Mouse (Mus musculus): ENCODE data around the gene L3mbtl3. TPM values are rescaled to one million over a fixed set of nuclear protein-coding genes. Genes with fewer than 3 reads are reported as not detected.

L3mbtl3 gene
- polyA plus RNA-seq, 1 experiment from 2014 or later = 19.0 TPM

GRCm38 (mm10) chr10:26351129-26351738 is 24.5 kb downstream of the L3mbtl3 start:
- H3K9ac ChIP-seq (ENCODE audit: low read depth, low read length) = no peak overlapping the region
- WGBS = 86% methylated on average over 7 of the region's 7 CpGs
- no peak for DNase-seq (ENCODE audit: low spot score)
- H3K9me3 ChIP-seq (ENCODE audit: control insufficient read depth, low read length) = no peaks in the 10 kb centered on the region
- H3K4me1 ChIP-seq (replicated peaks; ENCODE audit: control insufficient read depth, insufficient read depth, low read length) = no peaks in the 10 kb centered on the region
- no peaks in the 10 kb centered on the region for H3K27me3 ChIP-seq (ENCODE audit: control insufficient read depth, insufficient read depth, low read length)
- H3K27ac ChIP-seq (ENCODE audit: low read depth, low read length) = no peak overlapping the region
- no peak for ATAC-seq (ENCODE audit: low FRiP score)
- H3K36me3 ChIP-seq (ENCODE audit: control insufficient read depth, insufficient read depth, low read length) = peaks cover 2% of the 10 kb centered on the region; the same call in 1 of the 2 replicates
- no peak overlapping the region for H3K4me3 ChIP-seq (ENCODE audit: low read depth, low read length)
- no peak overlapping the region for H3K4me2 ChIP-seq (replicated peaks; ENCODE audit: low read depth, low read length)

GRCm38 (mm10) chr10:26350153-26350552 is 25.6 kb downstream of the L3mbtl3 start:
- H3K36me3 ChIP-seq (ENCODE audit: control insufficient read depth, insufficient read depth, low read length) = peaks cover 2% of the 10 kb centered on the region; the same call in 1 of the 2 replicates
- no peaks in the 10 kb centered on the region for H3K27me3 ChIP-seq (ENCODE audit: control insufficient read depth, insufficient read depth, low read length)
- H3K4me1 ChIP-seq (replicated peaks; ENCODE audit: control insufficient read depth, insufficient read depth, low read length) = no peaks in the 10 kb centered on the region
- no peak for DNase-seq (ENCODE audit: low spot score)
- H3K4me2 ChIP-seq (replicated peaks; ENCODE audit: low read depth, low read length) = no peak overlapping the region
- H3K9me3 ChIP-seq (ENCODE audit: control insufficient read depth, low read length) = no peaks in the 10 kb centered on the region
- no peak for ATAC-seq (ENCODE audit: low FRiP score)
- no peak overlapping the region for H3K27ac ChIP-seq (ENCODE audit: low read depth, low read length)
- WGBS = 70% methylated on average over 1 of the region's 1 CpGs
- H3K9ac ChIP-seq (ENCODE audit: low read depth, low read length) = no peak overlapping the region
- no peak overlapping the region for H3K4me3 ChIP-seq (ENCODE audit: low read depth, low read length)

- no peak overlapping the region for H3K4me2 ChIP-seq (replicated peaks; ENCODE audit: low read depth, low read length)
- no peaks in the 10 kb centered on the region for H3K27me3 ChIP-seq (ENCODE audit: control insufficient read depth, insufficient read depth, low read length)
- peaks cover 2% of the 10 kb centered on the region; the same call in 1 of the 2 replicates for H3K36me3 ChIP-seq (ENCODE audit: control insufficient read depth, insufficient read depth, low read length)
- no peak overlapping the region for H3K27ac ChIP-seq (ENCODE audit: low read depth, low read length)
- DNase-seq (ENCODE audit: low spot score) (no peak), ATAC-seq (ENCODE audit: low FRiP score) (no peak)
- 39% methylated on average over 7 of the region's 7 CpGs for WGBS
- no peaks in the 10 kb centered on the region for H3K4me1 ChIP-seq (replicated peaks; ENCODE audit: control insufficient read depth, insufficient read depth, low read length)
- no peak overlapping the region for H3K9ac ChIP-seq (ENCODE audit: low read depth, low read length)
- H3K4me3 ChIP-seq (ENCODE audit: low read depth, low read length) = no peak overlapping the region
- no peaks in the 10 kb centered on the region for H3K9me3 ChIP-seq (ENCODE audit: control insufficient read depth, low read length)
These were observed 28.2 kb downstream of the L3mbtl3 start for GRCm38 (mm10) chr10:26347614-26348013.

- no peak overlapping the region for H3K27ac ChIP-seq (ENCODE audit: low read depth, low read length)
- ATAC-seq (ENCODE audit: low FRiP score) (no peak), DNase-seq (ENCODE audit: low spot score) (no peak)
- no peaks in the 10 kb centered on the region for H3K27me3 ChIP-seq (ENCODE audit: control insufficient read depth, insufficient read depth, low read length)
- H3K4me2 ChIP-seq (replicated peaks; ENCODE audit: low read depth, low read length) = no peak overlapping the region
- no peak overlapping the region for H3K9ac ChIP-seq (ENCODE audit: low read depth, low read length)
- H3K36me3 ChIP-seq (ENCODE audit: control insufficient read depth, insufficient read depth, low read length) = 0 out of 2 replicates have a peak, but pooled peaks cover 2% of the 10 kb centered on the region
- H3K4me3 ChIP-seq (ENCODE audit: low read depth, low read length) = no peak overlapping the region
- WGBS = 91% methylated on average over 1 of the region's 1 CpGs
- H3K4me1 ChIP-seq (replicated peaks; ENCODE audit: control insufficient read depth, insufficient read depth, low read length) = no peaks in the 10 kb centered on the region
- H3K9me3 ChIP-seq (ENCODE audit: control insufficient read depth, low read length) = no peaks in the 10 kb centered on the region
These were observed 29.9 kb downstream of the L3mbtl3 start for GRCm38 (mm10) chr10:26345879-26346278.

- no peaks in the 10 kb centered on the region for H3K27me3 ChIP-seq (ENCODE audit: control insufficient read depth, insufficient read depth, low read length)
- 84% methylated on average over 23 of the region's 23 CpGs for WGBS
- ATAC-seq (ENCODE audit: low FRiP score) (0 out of 2 replicates have a peak, but pooled peaks have one; percentile 19), DNase-seq (ENCODE audit: low spot score) (no peak)
- H3K4me2 ChIP-seq (replicated peaks; ENCODE audit: low read depth, low read length) = no peak overlapping the region
- no peak overlapping the region for H3K4me3 ChIP-seq (ENCODE audit: low read depth, low read length)
- no peak overlapping the region for H3K27ac ChIP-seq (ENCODE audit: low read depth, low read length)
- no peaks in the 10 kb centered on the region for H3K4me1 ChIP-seq (replicated peaks; ENCODE audit: control insufficient read depth, insufficient read depth, low read length)
- no peaks in the 10 kb centered on the region for H3K9me3 ChIP-seq (ENCODE audit: control insufficient read depth, low read length)
- no peak overlapping the region for H3K9ac ChIP-seq (ENCODE audit: low read depth, low read length)
- H3K36me3 ChIP-seq (ENCODE audit: control insufficient read depth, insufficient read depth, low read length) = peaks cover 11% of the 10 kb centered on the region; the same call in 1 of the 2 replicates
These were observed 37.8 kb downstream of the L3mbtl3 start for GRCm38 (mm10) chr10:26337896-26338503.

GRCm38 (mm10) chr10:26333966-26334365 is 41.8 kb downstream of the L3mbtl3 start:
- H3K9me3 ChIP-seq (ENCODE audit: control insufficient read depth, low read length) = no peaks in the 10 kb centered on the region
- no peaks in the 10 kb centered on the region for H3K4me1 ChIP-seq (replicated peaks; ENCODE audit: control insufficient read depth, insufficient read depth, low read length)
- ATAC-seq (ENCODE audit: low FRiP score) (no peak), DNase-seq (ENCODE audit: low spot score) (no peak)
- WGBS = 44% methylated on average over 5 of the region's 5 CpGs
- H3K27me3 ChIP-seq (ENCODE audit: control insufficient read depth, insufficient read depth, low read length) = no peaks in the 10 kb centered on the region
- H3K27ac ChIP-seq (ENCODE audit: low read depth, low read length) = no peak overlapping the region
- H3K36me3 ChIP-seq (ENCODE audit: control insufficient read depth, insufficient read depth, low read length) = peaks cover 6% of the 10 kb centered on the region; the same call in 1 of the 2 replicates
- H3K9ac ChIP-seq (ENCODE audit: low read depth, low read length) = no peak overlapping the region
- no peak overlapping the region for H3K4me2 ChIP-seq (replicated peaks; ENCODE audit: low read depth, low read length)
- H3K4me3 ChIP-seq (ENCODE audit: low read depth, low read length) = no peak overlapping the region

- Histone ChIP-seq H3K4me1 (replicated peaks; ENCODE audit: control insufficient read depth, insufficient read depth, low read length) (no peaks in the 10 kb centered on the region), H3K4me2 (replicated peaks; ENCODE audit: low read depth, low read length) (no peak overlapping the region), H3K9me3 (ENCODE audit: control insufficient read depth, low read length) (no peaks in the 10 kb centered on the region), H3K27ac (ENCODE audit: low read depth, low read length) (no peak overlapping the region), H3K4me3 (ENCODE audit: low read depth, low read length) (no peak overlapping the region), H3K27me3 (ENCODE audit: control insufficient read depth, insufficient read depth, low read length) (no peaks in the 10 kb centered on the region), H3K36me3 (ENCODE audit: control insufficient read depth, insufficient read depth, low read length) (no peaks in the 10 kb centered on the region), H3K9ac (ENCODE audit: low read depth, low read length) (no peak overlapping the region)
- ATAC-seq (ENCODE audit: low FRiP score) = no peak
- no peak for DNase-seq (ENCODE audit: low spot score)
- 22% methylated on average over 2 of the region's 2 CpGs for WGBS
These were observed 43.0 kb downstream of the L3mbtl3 start for GRCm38 (mm10) chr10:26332781-26333180.

GRCm38 (mm10) chr10:26328843-26329242 is 46.9 kb downstream of the L3mbtl3 start:
- no peaks in the 10 kb centered on the region for H3K9me3 ChIP-seq (ENCODE audit: control insufficient read depth, low read length)
- H3K4me2 ChIP-seq (replicated peaks; ENCODE audit: low read depth, low read length) = no peak overlapping the region
- ATAC-seq (ENCODE audit: low FRiP score) = no peak
- DNase-seq (ENCODE audit: low spot score) = no peak
- no peaks in the 10 kb centered on the region for H3K27me3 ChIP-seq (ENCODE audit: control insufficient read depth, insufficient read depth, low read length)
- no peak overlapping the region for H3K27ac ChIP-seq (ENCODE audit: low read depth, low read length)
- H3K9ac ChIP-seq (ENCODE audit: low read depth, low read length) = no peak overlapping the region
- 0 out of 2 replicates have a peak, but pooled peaks cover 2% of the 10 kb centered on the region for H3K4me1 ChIP-seq (replicated peaks; ENCODE audit: control insufficient read depth, insufficient read depth, low read length)
- 66% methylated on average over 3 of the region's 3 CpGs for WGBS
- no peak overlapping the region for H3K4me3 ChIP-seq (ENCODE audit: low read depth, low read length)
- 0 out of 2 replicates have a peak, but pooled peaks cover 2% of the 10 kb centered on the region for H3K36me3 ChIP-seq (ENCODE audit: control insufficient read depth, insufficient read depth, low read length)
